Mouse (Mus musculus): ENCODE measurements around the gene Card19. TPM values are rescaled to one million over a fixed set of nuclear protein-coding genes. Genes with fewer than 3 reads are reported as not detected.
A peak's percentile ranks its signal among the peaks of the same experiment; 100 is the strongest.

Gene Card19
- total RNA-seq, 2 experiments from 2014 or later: 11.8 to 13.0 TPM

- no peak for DNase-seq (ENCODE audit: low spot score in 2 of 2)
Measured at GRCm38 (mm10) chr13:49233792-49234572, 18.1 kb upstream of the Card19 start.

GRCm38 (mm10) chr13:49225633-49226032, 9.8 kb upstream of the Card19 start:
- DNase-seq (ENCODE audit: low spot score in 2 of 2): no peak

- no peak for DNase-seq (ENCODE audit: low spot score in 2 of 2)
Measured at GRCm38 (mm10) chr13:49225159-49225558, 9.3 kb upstream of the Card19 start.

GRCm38 (mm10) chr13:49224729-49225128, 8.9 kb upstream of the Card19 start:
- DNase-seq (ENCODE audit: low spot score in 2 of 2): no peak

DNA sequence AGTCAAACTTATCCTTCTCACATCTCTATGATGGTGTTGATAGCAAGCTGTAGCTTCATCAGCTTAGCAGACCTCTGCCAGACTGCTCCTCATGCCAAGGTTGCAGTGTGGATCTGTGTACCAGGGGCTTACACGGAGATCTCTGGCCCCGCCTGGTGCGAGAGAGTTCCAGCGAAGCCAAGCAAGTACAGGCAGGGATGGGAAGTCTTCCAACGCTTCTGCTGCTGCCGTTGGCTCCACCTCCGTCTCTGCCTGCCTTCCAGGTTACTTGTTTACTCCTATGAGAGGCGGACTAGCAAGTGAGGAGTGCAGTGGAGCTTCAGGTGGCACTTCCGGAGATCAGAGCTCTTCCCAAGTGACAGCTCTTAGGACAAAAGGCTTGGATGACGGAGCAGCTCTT, 8.5 kb upstream of the Card19 start:
- DNase-seq (ENCODE audit: low spot score in 2 of 2): no peak

GRCm38 (mm10) chr13:49220912-49221311, 5.1 kb upstream of the Card19 start:
- DNase-seq (ENCODE audit: low spot score in 2 of 2): no peak

- DNase-seq (ENCODE audit: low spot score in 2 of 2): no peak
Measured at GRCm38 (mm10) chr13:49219367-49219766, 3.5 kb upstream of the Card19 start.

DNA sequence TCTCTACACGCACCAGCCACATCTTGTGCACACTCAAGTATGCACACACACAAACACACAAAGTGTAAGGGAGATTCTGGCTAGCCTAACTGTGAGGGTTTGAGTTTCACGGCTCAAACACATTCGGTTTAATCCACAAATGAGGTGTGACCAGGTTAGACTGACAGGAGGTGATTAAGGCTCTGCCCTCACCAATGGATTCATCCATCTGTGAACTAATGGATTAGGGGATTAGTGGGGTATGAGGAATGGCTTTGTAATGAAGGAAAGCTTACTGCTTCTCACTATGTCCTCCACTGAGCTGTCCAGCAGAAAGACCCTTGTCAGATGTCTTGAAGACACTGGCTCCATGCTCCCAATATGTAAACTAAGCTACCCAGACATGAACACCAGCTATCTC, 2.8 kb upstream of the Card19 start:
- no peak for DNase-seq (ENCODE audit: low spot score in 2 of 2)

DNA sequence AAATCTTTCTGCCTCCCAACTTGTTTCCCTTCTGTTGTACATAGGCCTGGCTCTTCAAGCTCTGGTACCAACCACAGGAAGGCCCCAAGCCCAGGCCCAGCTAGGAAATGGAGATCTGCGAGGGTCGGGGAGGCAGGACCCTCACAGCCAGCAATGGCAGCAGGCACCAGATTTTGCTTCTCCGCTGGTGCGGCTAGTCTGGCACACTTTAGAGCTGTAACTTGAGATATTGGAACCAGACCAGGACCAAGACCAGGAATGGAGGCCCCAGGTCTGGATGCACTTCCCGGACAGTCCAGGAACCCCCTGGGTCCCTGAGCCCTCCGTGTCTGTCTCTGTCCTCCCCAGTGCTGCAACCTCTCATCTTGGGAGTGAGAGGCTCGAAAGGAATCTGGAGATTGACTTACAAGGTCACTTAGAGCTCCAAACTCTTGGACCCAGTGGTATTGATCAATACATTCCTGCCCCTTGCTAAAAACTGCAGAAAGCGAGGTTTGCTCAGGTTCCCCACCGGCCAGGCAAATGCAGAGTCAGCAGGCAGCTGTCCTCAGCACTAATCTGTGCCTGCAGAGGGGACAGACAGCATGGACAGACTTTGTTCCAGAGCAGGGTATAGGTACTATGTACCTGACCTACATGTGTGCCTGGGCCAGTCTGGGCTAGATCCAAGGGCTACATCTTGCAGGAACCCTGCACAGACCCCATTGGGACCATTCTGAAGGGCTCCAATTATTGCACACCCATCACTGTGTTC, 1.1 kb upstream of the Card19 start:
- no peak for DNase-seq (ENCODE audit: low spot score in 2 of 2)

- DNase-seq (ENCODE audit: low spot score in 2 of 2): no peak
Measured at GRCm38 (mm10) chr13:49216220-49216552, 349 bp upstream of the Card19 start.

- DNase-seq (ENCODE audit: low spot score in 2 of 2): no peak
Measured at GRCm38 (mm10) chr13:49215128-49215503, 721 bp downstream of the Card19 start.

GRCm38 (mm10) chr13:49214454-49214853, 1.4 kb downstream of the Card19 start:
- DNase-seq (ENCODE audit: low spot score in 2 of 2): no peak

DNA sequence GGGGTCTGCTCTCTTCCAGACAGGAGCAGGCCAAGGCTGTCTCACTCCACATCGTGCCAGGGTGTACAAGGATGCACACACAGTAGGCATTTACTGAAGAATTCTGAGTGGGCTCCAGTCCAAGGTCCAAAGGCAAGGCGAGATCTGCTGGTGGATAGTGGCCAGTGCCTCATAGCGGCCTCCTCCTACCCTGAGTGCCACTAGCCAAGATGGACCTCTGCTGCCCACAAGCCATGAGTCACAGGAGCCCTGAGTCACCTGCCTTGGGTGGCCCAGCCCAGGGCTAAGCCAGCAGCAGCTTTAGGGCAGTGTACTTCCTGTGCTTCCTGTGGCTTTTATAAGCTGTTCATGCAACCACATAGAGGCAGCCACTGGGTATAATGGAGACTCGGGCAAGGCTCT, 2.3 kb downstream of the Card19 start:
- DNase-seq (ENCODE audit: low spot score in 2 of 2): peak in 1 of 2 experiments; percentile 23

DNA sequence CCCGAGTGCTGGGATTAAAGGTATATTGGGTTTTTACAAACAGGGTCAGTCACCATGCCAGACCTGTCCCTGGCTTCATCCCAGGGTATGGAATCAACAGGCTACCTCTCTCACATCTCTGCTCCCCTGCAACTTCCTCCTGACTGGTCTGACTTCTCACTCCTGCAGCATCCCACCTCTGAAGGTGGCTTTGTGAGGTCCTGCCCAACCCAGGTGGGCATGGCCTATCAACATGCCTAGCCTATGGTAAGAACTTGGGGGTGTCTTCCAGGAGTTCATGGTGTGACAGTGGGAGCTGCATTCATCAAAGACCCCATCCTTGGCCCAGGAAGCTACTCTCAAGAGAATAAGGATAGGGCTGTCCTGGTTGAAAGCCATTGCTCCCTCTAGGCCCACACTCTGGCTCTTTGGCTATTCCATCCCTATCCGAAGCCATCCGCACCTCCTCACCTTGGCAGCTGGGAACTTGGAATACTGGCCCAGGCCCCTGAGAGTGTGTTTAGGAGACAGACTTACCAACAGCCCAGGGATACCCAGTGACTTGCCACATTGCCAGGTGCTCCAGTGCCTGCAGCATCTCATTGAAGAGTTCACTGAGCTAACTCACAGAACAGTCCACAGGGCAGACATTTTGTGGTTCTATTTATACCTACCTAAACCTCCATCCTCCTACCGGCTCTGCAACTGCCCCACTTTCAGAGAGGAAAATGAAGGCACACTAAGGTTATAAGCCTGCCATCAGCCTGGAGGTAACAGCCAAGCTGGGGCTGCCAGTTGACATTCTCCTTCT, 2.9 kb downstream of the Card19 start:
- no peak for DNase-seq (ENCODE audit: low spot score in 2 of 2)

GRCm38 (mm10) chr13:49209306-49209705, 6.5 kb downstream of the Card19 start:
- no peak for DNase-seq (ENCODE audit: low spot score in 2 of 2)

GRCm38 (mm10) chr13:49206341-49206740, 9.5 kb downstream of the Card19 start:
- DNase-seq (ENCODE audit: low spot score in 2 of 2): no peak

GRCm38 (mm10) chr13:49205381-49205998, 10.3 kb downstream of the Card19 start:
- peak; percentile 68 to 85 for DNase-seq (ENCODE audit: low spot score in 2 of 2)

DNA sequence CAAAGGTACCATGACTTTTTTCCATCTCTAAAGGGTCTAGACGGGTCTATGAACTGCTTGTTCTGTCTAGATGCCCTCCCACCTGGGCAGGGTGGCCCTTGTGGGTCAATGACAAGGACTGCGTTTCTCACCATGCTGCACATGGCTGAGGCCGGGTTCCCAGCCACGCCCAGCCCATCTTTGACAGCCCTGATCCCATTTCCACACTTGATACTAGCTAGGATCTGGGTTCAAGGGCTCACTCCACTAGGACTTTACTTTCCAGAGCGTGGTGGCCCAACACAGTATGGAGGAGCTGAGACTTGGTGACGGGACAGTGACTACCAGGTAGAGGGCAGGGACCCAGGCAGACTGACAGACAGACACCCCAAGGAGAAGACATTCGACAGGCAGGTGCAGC, 13.3 kb downstream of the Card19 start:
- no peak for DNase-seq (ENCODE audit: low spot score in 2 of 2)

- DNase-seq (ENCODE audit: low spot score in 2 of 2): no peak
Measured at GRCm38 (mm10) chr13:49200688-49201087, 15.1 kb downstream of the Card19 start.

DNA sequence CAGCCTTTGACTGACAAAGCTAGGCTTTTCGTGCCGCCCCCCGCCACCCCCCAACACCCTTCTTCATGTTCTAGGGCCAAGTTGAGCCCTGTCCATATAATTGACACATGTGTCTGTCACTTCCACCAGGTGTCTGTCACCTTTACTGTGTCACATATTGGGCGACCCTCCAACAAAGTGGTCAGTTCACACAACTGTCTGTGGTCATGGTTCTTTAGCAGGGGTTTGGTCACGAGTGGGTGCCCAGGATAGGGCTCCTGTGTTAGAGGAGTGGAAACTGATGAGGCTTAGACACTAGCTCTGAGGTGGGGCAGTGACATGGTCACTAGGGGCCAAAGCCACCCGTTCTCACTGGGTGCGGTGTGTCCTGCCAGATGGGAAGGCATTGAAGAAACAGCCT, 15.9 kb downstream of the Card19 start:
- DNase-seq (ENCODE audit: low spot score in 2 of 2): no peak

- no peak for DNase-seq (ENCODE audit: low spot score in 2 of 2)
Measured at GRCm38 (mm10) chr13:49198734-49199133, 17.1 kb downstream of the Card19 start.

GRCm38 (mm10) chr13:49196766-49197165, 19.1 kb downstream of the Card19 start:
- no peak for DNase-seq (ENCODE audit: low spot score in 2 of 2)

All from layer of hippocampus, adult 18-20 months (tissue).